Mouse (Mus musculus): ENCODE results near the gene Gm13304. TPM values are rescaled to one million over a fixed set of nuclear protein-coding genes. Genes with fewer than 3 reads are reported as not detected.
"Not testable (repeated sequence)": the region's sequence is repeated elsewhere in the genome, so short reads cannot be mapped to it uniquely, and the experiment has no call there.

Gm13304 gene
- not detected in 2 replicates for polyA plus RNA-seq (2015; fragmentation: Nextera tagmentation; extraction: Ambion mirVana)

GRCm38 (mm10) chr4:42114517-42114916 is at the start of gene Gm13304:
Gene Gm13304, plus strand, starts transcription at chr4:42114817.
- ATAC-seq = not testable (repeated sequence)

GRCm38 (mm10) chr4:42090907-42091306 is 23.7 kb upstream of the Gm13304 start, which contains the start of gene Gm3893:
Gene Gm3893, plus strand, starts transcription at chr4:42091207.
- not testable (repeated sequence) for H3K4me3 ChIP-seq (ENCODE audit: low read depth, low read length); H3K36me3 ChIP-seq (ENCODE audit: control insufficient read depth, insufficient read depth, low read length); H3K9ac ChIP-seq (ENCODE audit: low read depth, low read length); H3K9me3 ChIP-seq (replicated peaks; ENCODE audit: control insufficient read depth, low read length, poor library complexity, severe bottlenecking); H3K4me2 ChIP-seq (ENCODE audit: low read length); H3K27ac ChIP-seq (ENCODE audit: low read length); H3K4me1 ChIP-seq (ENCODE audit: control insufficient read depth, insufficient read depth, low read length); ATAC-seq; H3K27me3 ChIP-seq (ENCODE audit: control insufficient read depth, insufficient read depth, low read depth, low read length)
- no CpG with 5 or more reads among the region's 2 CpGs for WGBS

More at GRCm38 (mm10) chr4:42114517-42114916, at the start of gene Gm13304:
- not testable (repeated sequence) for H3K36me3 ChIP-seq (ENCODE audit: control insufficient read depth, insufficient read depth, low read length); H3K9me3 ChIP-seq (replicated peaks; ENCODE audit: control insufficient read depth, low read length, poor library complexity, severe bottlenecking); H3K4me3 ChIP-seq (ENCODE audit: low read depth, low read length); H3K27me3 ChIP-seq (ENCODE audit: control insufficient read depth, insufficient read depth, low read depth, low read length); H3K4me2 ChIP-seq (ENCODE audit: low read length); H3K9ac ChIP-seq (ENCODE audit: low read depth, low read length); H3K4me1 ChIP-seq (ENCODE audit: control insufficient read depth, insufficient read depth, low read length); H3K27ac ChIP-seq (ENCODE audit: low read length)
- no CpG with 5 or more reads among the region's 5 CpGs for WGBS

DNA sequence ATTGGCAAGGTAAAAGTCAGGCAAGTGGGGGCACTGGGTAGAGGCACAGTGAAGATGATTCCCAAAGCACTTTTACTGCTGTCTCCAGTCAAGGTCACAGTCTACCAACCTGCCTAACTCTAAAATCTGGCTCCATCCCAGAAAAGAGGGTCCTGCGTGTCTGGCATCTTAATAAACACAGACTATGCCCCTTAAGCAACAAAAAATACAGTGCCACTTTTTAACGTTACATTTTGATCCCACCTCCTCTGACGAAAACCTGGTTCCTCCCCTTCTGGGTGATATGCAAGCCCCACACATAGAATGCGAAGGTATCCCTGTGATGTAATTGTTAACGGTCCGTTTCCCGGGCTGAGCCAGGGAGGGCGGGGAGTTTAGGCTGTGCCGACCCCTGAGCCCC is 38.5 kb downstream of the Gm13304 start, which contains the start of gene Gm13306:
Gm13306 (plus strand) TSS at position 301 of the 400 bp plus-strand sequence.
- no CpG with 5 or more reads among the region's 9 CpGs for WGBS
- ATAC-seq = not testable (repeated sequence)

More for the DNA sequence above, 38.5 kb downstream of the Gm13304 start, which contains the start of gene Gm13306:
- H3K4me2 ChIP-seq (ENCODE audit: low read length); H3K36me3 ChIP-seq (ENCODE audit: control insufficient read depth, insufficient read depth, low read length); H3K4me1 ChIP-seq (ENCODE audit: control insufficient read depth, insufficient read depth, low read length); H3K4me3 ChIP-seq (ENCODE audit: low read depth, low read length); H3K27ac ChIP-seq (ENCODE audit: low read length); H3K27me3 ChIP-seq (ENCODE audit: control insufficient read depth, insufficient read depth, low read depth, low read length); H3K9ac ChIP-seq (ENCODE audit: low read depth, low read length); H3K9me3 ChIP-seq (replicated peaks; ENCODE audit: control insufficient read depth, low read length, poor library complexity, severe bottlenecking): not testable (repeated sequence)

Other genes starting within 250 kb of the Gm13304 start
- not detected in 2 replicates for gene Gm21541, start 211.2 kb upstream of the Gm13304 start, polyA plus RNA-seq (2015; fragmentation: Nextera tagmentation; extraction: Ambion mirVana)
- 13.8 and 14.3 TPM in 2 replicates for gene Gm20878, start 173.2 kb upstream of the Gm13304 start, polyA plus RNA-seq (2015; fragmentation: Nextera tagmentation; extraction: Ambion mirVana)
- gene Fam205a4, start 148.8 kb upstream of the Gm13304 start, polyA plus RNA-seq (2015; fragmentation: Nextera tagmentation; extraction: Ambion mirVana) = 1.7 and 2.1 TPM in 2 replicates
- 0.63 and 1.2 TPM in 2 replicates for gene Gm21093, start 80.1 kb upstream of the Gm13304 start, polyA plus RNA-seq (2015; fragmentation: Nextera tagmentation; extraction: Ambion mirVana)
- gene Gm3893, start 23.6 kb upstream of the Gm13304 start, polyA plus RNA-seq (2015; fragmentation: Nextera tagmentation; extraction: Ambion mirVana) = not detected in 2 replicates
- 3.9 and 4.0 TPM in 2 replicates for gene Gm13306, start 38.6 kb downstream of the Gm13304 start, polyA plus RNA-seq (2015; fragmentation: Nextera tagmentation; extraction: Ambion mirVana)
- 0.23 TPM in 1 of 2 replicates, not detected in the other for gene Gm13305, start 53.8 kb downstream of the Gm13304 start, polyA plus RNA-seq (2015; fragmentation: Nextera tagmentation; extraction: Ambion mirVana)
- gene Gm10600, start 125.8 kb downstream of the Gm13304 start, polyA plus RNA-seq (2015; fragmentation: Nextera tagmentation; extraction: Ambion mirVana) = not detected in 2 replicates
- not detected in 2 replicates for gene Ccl21b, start 140.9 kb downstream of the Gm13304 start, polyA plus RNA-seq (2015; fragmentation: Nextera tagmentation; extraction: Ambion mirVana)
- gene Gm21953, start 179.4 kb downstream of the Gm13304 start, polyA plus RNA-seq (2015; fragmentation: Nextera tagmentation; extraction: Ambion mirVana) = not detected in 2 replicates
- not detected in 2 replicates for gene Fam205a3, start 203.5 kb downstream of the Gm13304 start, polyA plus RNA-seq (2015; fragmentation: Nextera tagmentation; extraction: Ambion mirVana)